Mouse (Mus musculus) midbrain, embryonic 13.5 days (tissue): ENCODE results near the gene Cdc123. TPM values are rescaled to one million over a fixed set of nuclear protein-coding genes. Genes with fewer than 3 reads are reported as not detected.

Experiments used
- ATAC-seq: fragments of 200-750 bp; cut with Nextera tagmentation; 2 replicates; pipeline ENCODE4 v1.8.0; 2017; ENCODE audit warnings: mild to moderate bottlenecking, moderate TSS enrichment, moderate library complexity
- H3K27ac ChIP-seq: fragments of 300-500 bp; sonication (generic); 2 replicates; pipeline ENCODE4 v1.5.1; 2015; ENCODE audit warnings: inconsistent platforms, mild to moderate bottlenecking, moderate library complexity
- H3K27me3 ChIP-seq: fragments of 300-500 bp; sonication (generic); 2 replicates; pipeline ENCODE4 v1.6.1; 2015; ENCODE audit warnings: mild to moderate bottlenecking, inconsistent platforms
- H3K36me3 ChIP-seq: fragments of 300-500 bp; sonication (generic); 2 replicates; pipeline ENCODE4 v1.6.1; 2015; ENCODE audit warnings: mild to moderate bottlenecking, inconsistent platforms
- H3K4me1 ChIP-seq: fragments of 300-500 bp; sonication (generic); replicated peaks from 2 replicates; pipeline ENCODE4 v1.6.1; 2015; ENCODE audit warnings: inconsistent platforms
- H3K4me2 ChIP-seq: fragments of 300-500 bp; sonication (generic); replicated peaks from 2 replicates; pipeline ENCODE4 v1.6.1; 2015; ENCODE audit warnings: moderate library complexity, mild to moderate bottlenecking, inconsistent platforms
- H3K4me3 ChIP-seq: fragments of 300-500 bp; sonication (generic); replicated peaks from 2 replicates; pipeline ENCODE4 v1.5.1; 2015; ENCODE audit warnings: mild to moderate bottlenecking, inconsistent platforms
- H3K9ac ChIP-seq: fragments of 300-500 bp; sonication (generic); replicated peaks from 2 replicates; pipeline ENCODE4 v1.6.1; 2015; ENCODE audit warnings: mild to moderate bottlenecking, inconsistent platforms
- H3K9me3 ChIP-seq: fragments of 300-500 bp; sonication (generic); 2 replicates; pipeline ENCODE4 v1.6.1; 2016; ENCODE audit warnings: mild to moderate bottlenecking, inconsistent platforms
- WGBS: fragments of 180-500 bp; shearing (Covaris S2); methylation state at CpG from one replicate; pipeline ENCODE4 v1.1.7; 2015; 5-methylcytosine and 5-hydroxymethylcytosine counted together
- polyA plus RNA-seq: library from polyadenylated mRNA; unstranded; fragments of >200 nt; fragmentation: Nextera tagmentation; extraction: Ambion mirVana; gene quantifications from 2 replicates; pipeline ENCODE4 v1.2.1, GENCODE M21; 2015

Cdc123 gene
- polyA plus RNA-seq, 1 experiment from 2014 or later = 355 TPM

- ATAC-seq = no peak
- H3K4me3 ChIP-seq = no peak overlapping the region
- no peak overlapping the region for H3K4me2 ChIP-seq
- no peak overlapping the region for H3K27ac ChIP-seq
- H3K27me3 ChIP-seq = no peaks in the 10 kb centered on the region
- no peaks in the 10 kb centered on the region for H3K4me1 ChIP-seq
- no peaks in the 10 kb centered on the region for H3K36me3 ChIP-seq
- 98% methylated on average over 2 of the region's 2 CpGs for WGBS
- no peak overlapping the region for H3K9ac ChIP-seq
- 0 out of 2 replicates have a peak, but pooled peaks cover 3% of the 10 kb centered on the region for H3K9me3 ChIP-seq
Observed at GRCm38 (mm10) chr2:5758569-5758968, 86.4 kb downstream of the Cdc123 start.

- no peaks in the 10 kb centered on the region for H3K27me3 ChIP-seq
- H3K4me1 ChIP-seq = no peaks in the 10 kb centered on the region
- no peak for ATAC-seq
- WGBS = 86% methylated on average over 3 of the region's 3 CpGs
- no peak overlapping the region for H3K4me2 ChIP-seq
- H3K4me3 ChIP-seq = no peak overlapping the region
- H3K27ac ChIP-seq = no peak overlapping the region
- no peaks in the 10 kb centered on the region for H3K36me3 ChIP-seq
- no peaks in the 10 kb centered on the region for H3K9me3 ChIP-seq
- no peak overlapping the region for H3K9ac ChIP-seq
Observed at GRCm38 (mm10) chr2:5750872-5751271, 94.1 kb downstream of the Cdc123 start.

- Histone ChIP-seq H3K4me3 (no peak overlapping the region), H3K9me3 (no peaks in the 10 kb centered on the region), H3K36me3 (no peaks in the 10 kb centered on the region), H3K27me3 (no peaks in the 10 kb centered on the region), H3K27ac (no peak overlapping the region), H3K4me1 (no peaks in the 10 kb centered on the region), H3K9ac (no peak overlapping the region), H3K4me2 (no peak overlapping the region)
- ATAC-seq = no peak
- 88% methylated on average over 6 of the region's 6 CpGs for WGBS
Observed at GRCm38 (mm10) chr2:5749210-5749609, 95.8 kb downstream of the Cdc123 start.

GRCm38 (mm10) chr2:5747545-5748043, 97.4 kb downstream of the Cdc123 start:
- Histone ChIP-seq H3K9ac (no peak overlapping the region), H3K9me3 (no peaks in the 10 kb centered on the region), H3K27ac (no peak overlapping the region), H3K4me3 (no peak overlapping the region), H3K36me3 (no peaks in the 10 kb centered on the region), H3K4me2 (no peak overlapping the region), H3K27me3 (no peaks in the 10 kb centered on the region), H3K4me1 (no peaks in the 10 kb centered on the region)
- WGBS = 80% methylated on average over 5 of the region's 5 CpGs
- no peak for ATAC-seq

DNA sequence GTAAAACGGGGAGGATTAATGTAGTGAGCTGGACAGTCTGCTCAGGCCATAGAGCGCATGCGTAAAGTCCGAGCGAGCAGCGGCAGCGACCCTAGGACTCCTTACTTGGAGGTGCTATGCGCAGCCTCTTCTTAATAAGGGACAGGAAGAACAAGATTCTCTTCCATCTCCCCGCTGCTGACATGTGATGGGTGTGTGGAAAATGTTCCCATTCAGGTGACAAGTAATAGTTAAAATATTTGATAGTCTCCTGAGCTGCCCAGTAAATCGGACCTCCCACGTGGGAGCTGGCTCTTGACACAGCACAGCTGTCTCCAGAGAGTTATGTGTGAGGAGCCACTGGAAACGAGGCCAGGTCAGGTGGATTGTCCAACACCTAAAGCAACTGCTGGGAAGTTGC, 98.4 kb downstream of the Cdc123 start:
- Histone ChIP-seq H3K4me1 (no peaks in the 10 kb centered on the region), H3K4me2 (no peak overlapping the region), H3K9me3 (no peaks in the 10 kb centered on the region), H3K27me3 (no peaks in the 10 kb centered on the region), H3K9ac (no peak overlapping the region), H3K4me3 (no peak overlapping the region), H3K36me3 (no peaks in the 10 kb centered on the region), H3K27ac (no peak overlapping the region)
- no peak for ATAC-seq
- WGBS = 85% methylated on average over 12 of the region's 12 CpGs

Other genes starting within 250 kb of the Cdc123 start
- 3.5 and 3.9 TPM in 2 replicates for gene Camk1d, start 130.6 kb downstream of the Cdc123 start, polyA plus RNA-seq
- 37.2 and 40.4 TPM in 2 replicates for gene Nudt5, start 145 bp downstream of the Cdc123 start, polyA plus RNA-seq
- 1.6 and 2.1 TPM in 2 replicates for gene Gm13199, start 17.8 kb upstream of the Cdc123 start, polyA plus RNA-seq
- gene Sec61a2, start 50.3 kb upstream of the Cdc123 start, polyA plus RNA-seq = 90.7 and 100 TPM in 2 replicates
- 6.0 and 6.8 TPM in 2 replicates for gene Dhtkd1, start 97.6 kb upstream of the Cdc123 start, polyA plus RNA-seq
- 10.4 and 10.7 TPM in 2 replicates for gene Upf2, start 106.3 kb upstream of the Cdc123 start, polyA plus RNA-seq